Mouse (Mus musculus) CD4-positive, CD25-positive, alpha-beta regulatory T cell (primary cell): ENCODE data around the gene Gm13271. TPM values are rescaled to one million over a fixed set of nuclear protein-coding genes. Genes with fewer than 3 reads are reported as not detected.

Experiments used
- polyA plus RNA-seq: library from polyadenylated mRNA; unstranded; fragments of 100-300 nt; shearing (Covaris generic); gene quantifications from one replicate; pipeline ENCODE4 v1.2.1, GENCODE M21; 2017

The Gm13271 gene
- not detected for polyA plus RNA-seq

GRCm38 (mm10) chr4:88754818-88755340 is at the start of gene Gm13271:
Gene Gm13271 (plus strand): TSS chr4:88754868.

GRCm38 (mm10) chr4:88721791-88722721 is 32.6 kb upstream of the Gm13271 start, which contains the start of the genes Gm26566 and Klhl9:
Gene Gm26566 (plus strand): TSS chr4:88721805.
Gene Klhl9 (minus strand): TSS chr4:88722465.

GRCm38 (mm10) chr4:88759610-88760268 is 5.1 kb downstream of the Gm13271 start, which contains the start of gene Gm13283:
Gene Gm13283 (plus strand): TSS chr4:88760119.

DNA sequence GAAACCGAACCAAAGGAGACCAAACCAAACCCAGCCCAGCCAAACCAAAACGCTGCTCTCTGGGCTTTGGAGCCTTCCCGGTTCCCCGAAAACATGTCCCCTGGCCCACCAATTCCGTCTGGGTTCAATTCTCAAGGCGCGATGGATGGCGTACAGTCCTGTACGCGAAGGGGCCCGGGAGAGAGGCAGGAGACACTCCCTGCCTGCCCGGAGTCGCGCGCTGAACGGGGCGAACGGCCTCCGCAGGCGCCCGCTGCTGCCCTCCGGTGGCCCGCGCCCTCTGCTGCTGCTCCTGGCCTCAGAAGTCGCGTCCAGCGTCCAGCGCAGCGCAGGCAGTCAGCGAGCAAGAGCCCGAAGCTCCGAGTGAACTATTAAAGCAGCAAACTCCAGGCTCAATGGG is 18.9 kb downstream of the Gm13271 start, which contains the start of gene Gm13290:
Gene Gm13290 (plus strand): TSS at position 301 of the 400 bp plus-strand sequence.

GRCm38 (mm10) chr4:88776622-88777021 is 22.0 kb downstream of the Gm13271 start, which contains the start of gene Gm13289:
Gene Gm13289 (plus strand): TSS chr4:88776922.

DNA sequence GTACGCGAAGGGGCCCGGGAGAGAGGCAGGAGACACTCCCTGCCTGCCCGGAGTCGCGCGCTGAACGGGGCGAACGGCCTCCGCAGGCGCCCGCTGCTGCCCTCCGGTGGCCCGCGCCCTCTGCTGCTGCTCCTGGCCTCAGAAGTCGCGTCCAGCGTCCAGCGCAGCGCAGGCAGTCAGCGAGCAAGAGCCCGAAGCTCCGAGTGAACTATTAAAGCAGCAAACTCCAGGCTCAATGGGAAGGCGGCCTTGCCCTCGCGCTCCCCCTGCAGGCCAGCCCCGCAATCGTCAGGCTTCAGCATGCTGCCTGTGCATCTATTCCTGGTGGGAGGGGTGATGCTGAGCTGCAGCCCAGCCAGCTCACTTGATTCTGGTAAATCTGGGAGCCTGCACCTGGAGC is 24.9 kb downstream of the Gm13271 start, which contains the start of gene Gm13272:
Gene Gm13272 (plus strand): TSS at position 301 of the 400 bp plus-strand sequence.

GRCm38 (mm10) chr4:88781831-88782230 is 27.2 kb downstream of the Gm13271 start, which contains the start of gene Ifnz:
Gene Ifnz (plus strand): TSS chr4:88782131.

GRCm38 (mm10) chr4:88785409-88785808 is 30.7 kb downstream of the Gm13271 start, which contains the start of gene Gm13276:
Gene Gm13276 (plus strand): TSS chr4:88785709.

DNA sequence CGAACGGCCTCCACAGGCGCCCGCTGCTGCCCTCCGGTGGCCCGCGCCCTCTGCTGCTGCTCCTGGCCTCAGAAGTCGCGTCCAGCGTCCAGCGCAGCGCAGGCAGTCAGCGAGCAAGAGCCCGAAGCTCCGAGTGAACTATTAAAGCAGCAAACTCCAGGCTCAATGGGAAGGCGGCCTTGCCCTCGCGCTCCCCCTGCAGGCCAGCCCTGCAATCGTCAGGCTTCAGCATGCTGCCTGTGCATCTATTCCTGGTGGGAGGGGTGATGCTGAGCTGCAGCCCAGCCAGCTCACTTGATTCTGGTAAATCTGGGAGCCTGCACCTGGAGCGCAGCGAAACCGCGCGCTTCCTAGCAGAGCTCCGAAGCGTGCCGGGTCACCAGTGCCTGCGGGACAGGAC is 33.7 kb downstream of the Gm13271 start, which contains the start of gene Gm13277:
Gene Gm13277 (plus strand): TSS at position 231 of the 400 bp plus-strand sequence.

DNA sequence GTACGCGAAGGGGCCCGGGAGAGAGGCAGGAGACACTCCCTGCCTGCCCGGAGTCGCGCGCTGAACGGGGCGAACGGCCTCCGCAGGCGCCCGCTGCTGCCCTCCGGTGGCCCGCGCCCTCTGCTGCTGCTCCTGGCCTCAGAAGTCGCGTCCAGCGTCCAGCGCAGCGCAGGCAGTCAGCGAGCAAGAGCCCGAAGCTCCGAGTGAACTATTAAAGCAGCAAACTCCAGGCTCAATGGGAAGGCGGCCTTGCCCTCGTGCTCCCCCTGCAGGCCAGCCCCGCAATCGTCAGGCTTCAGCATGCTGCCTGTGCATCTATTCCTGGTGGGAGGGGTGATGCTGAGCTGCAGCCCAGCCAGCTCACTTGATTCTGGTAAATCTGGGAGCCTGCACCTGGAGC is 36.6 kb downstream of the Gm13271 start, which contains the start of gene Gm13278:
Gene Gm13278 (plus strand): TSS at position 301 of the 400 bp plus-strand sequence.

GRCm38 (mm10) chr4:88793936-88794675 is 39.4 kb downstream of the Gm13271 start, which contains the start of gene Gm13275:
Gene Gm13275 (plus strand): TSS chr4:88794487.

GRCm38 (mm10) chr4:88797097-88797496 is 42.4 kb downstream of the Gm13271 start, which contains the start of gene Gm13279:
Gene Gm13279 (plus strand): TSS chr4:88797397.

GRCm38 (mm10) chr4:88799365-88799764 is 44.7 kb downstream of the Gm13271 start, which contains the start of gene Gm13285:
Gene Gm13285 (plus strand): TSS chr4:88799665.

GRCm38 (mm10) chr4:88802954-88803353 is 48.3 kb downstream of the Gm13271 start, which contains the start of gene Gm13287:
Gene Gm13287 (plus strand): TSS chr4:88803254.

Other genes starting within 250 kb of the Gm13271 start
- gene Ifnb1, start 232.1 kb upstream of the Gm13271 start, polyA plus RNA-seq: not detected
- not detected for gene Ifna15, start 196.6 kb upstream of the Gm13271 start, polyA plus RNA-seq
- gene Ifna14, start 183.1 kb upstream of the Gm13271 start, polyA plus RNA-seq: not detected
- not detected for gene Ifna9, start 162.5 kb upstream of the Gm13271 start, polyA plus RNA-seq
- gene Ifna12, start 151.5 kb upstream of the Gm13271 start, polyA plus RNA-seq: not detected
- gene C87499, start 120.5 kb upstream of the Gm13271 start, polyA plus RNA-seq: not detected
- not detected for gene Ifna13, start 110.4 kb upstream of the Gm13271 start, polyA plus RNA-seq
- not detected for gene Ifna16, start 77.9 kb upstream of the Gm13271 start, polyA plus RNA-seq
- gene Ifna2, start 71.0 kb upstream of the Gm13271 start, polyA plus RNA-seq: not detected
- not detected for gene Ifnab, start 63.5 kb upstream of the Gm13271 start, polyA plus RNA-seq
- 0.32 TPM for gene Gm26566, start 33.1 kb upstream of the Gm13271 start, polyA plus RNA-seq
- 26.9 TPM for gene Klhl9, start 32.4 kb upstream of the Gm13271 start, polyA plus RNA-seq
- 0.97 TPM for gene Gm13283, start 5.3 kb downstream of the Gm13271 start, polyA plus RNA-seq
- 0.35 TPM for gene Gm13290, start 19.0 kb downstream of the Gm13271 start, polyA plus RNA-seq
- not detected for gene Gm13289, start 22.1 kb downstream of the Gm13271 start, polyA plus RNA-seq
- gene Gm13272, start 25.0 kb downstream of the Gm13271 start, polyA plus RNA-seq: not detected
- gene Ifnz, start 27.3 kb downstream of the Gm13271 start, polyA plus RNA-seq: 0.68 TPM
- not detected for gene Gm13276, start 30.8 kb downstream of the Gm13271 start, polyA plus RNA-seq
- gene Gm13277, start 33.8 kb downstream of the Gm13271 start, polyA plus RNA-seq: not detected
- not detected for gene Gm13278, start 36.7 kb downstream of the Gm13271 start, polyA plus RNA-seq
- not detected for gene Gm13275, start 39.6 kb downstream of the Gm13271 start, polyA plus RNA-seq
- not detected for gene Gm13279, start 42.5 kb downstream of the Gm13271 start, polyA plus RNA-seq
- gene Gm13285, start 44.8 kb downstream of the Gm13271 start, polyA plus RNA-seq: 1.1 TPM
- gene Gm13287, start 48.4 kb downstream of the Gm13271 start, polyA plus RNA-seq: not detected
- not detected for gene Gm13288, start 50.7 kb downstream of the Gm13271 start, polyA plus RNA-seq
- not detected for gene Ifna7, start 61.4 kb downstream of the Gm13271 start, polyA plus RNA-seq
- gene Ifna11, start 65.1 kb downstream of the Gm13271 start, polyA plus RNA-seq: not detected
- gene Ifna6, start 72.5 kb downstream of the Gm13271 start, polyA plus RNA-seq: not detected
- not detected for gene Ifna5, start 80.7 kb downstream of the Gm13271 start, polyA plus RNA-seq
- gene Ifna4, start 87.0 kb downstream of the Gm13271 start, polyA plus RNA-seq: not detected
- gene Ifna1, start 95.2 kb downstream of the Gm13271 start, polyA plus RNA-seq: not detected
- gene Ifne, start 125.3 kb downstream of the Gm13271 start, polyA plus RNA-seq: not detected